Mouse (Mus musculus) liver, embryonic 14.5 days (tissue): ENCODE measurements around the gene Pde8b.

Source experiments
- CTCF ChIP-seq: IDR thresholded peaks from 2 replicates; pipeline ENCODE4 v1.5.1; 2016; ENCODE audit warnings: antibody characterized with exemption, low read depth, control low read depth
- EP300 ChIP-seq: IDR thresholded peaks from 2 replicates; pipeline ENCODE4 v1.6.1; 2016; ENCODE audit warnings: antibody characterized with exemption, low read depth

DNA sequence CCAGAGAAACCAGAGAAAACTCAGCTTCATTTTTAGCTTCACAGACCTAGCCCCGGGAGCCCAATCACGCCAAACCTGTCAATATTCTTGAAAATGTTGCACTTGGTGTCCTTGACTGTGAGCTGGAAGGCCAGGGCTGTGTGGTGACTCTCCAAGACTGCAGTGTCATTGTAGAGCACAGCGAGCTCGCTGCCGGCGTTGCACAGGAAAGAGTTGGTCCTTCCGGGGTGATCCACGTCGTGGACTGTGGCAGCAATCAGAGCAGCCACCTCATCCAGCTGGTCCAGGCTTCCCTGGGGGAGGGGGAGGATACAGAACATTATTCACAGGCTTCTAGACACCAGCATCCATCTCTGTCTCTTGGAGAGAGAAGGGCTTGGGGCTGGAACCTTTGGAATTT lies 216.0 kb downstream of the Pde8b start:
- TF ChIP-seq CTCF (no peak), EP300 (no peak)
